Mouse (Mus musculus): ENCODE results near the gene Gm7347. TPM values are rescaled to one million over a fixed set of nuclear protein-coding genes. Genes with fewer than 3 reads are reported as not detected.

Gm7347 gene
- polyA plus RNA-seq, 1 experiment from 2014 or later, result not detected

Other genes with a start within 250 kb of the Gm7347 start
- gene Gm21663, start 116.2 kb downstream of the Gm7347 start, polyA plus RNA-seq (2015; fragmentation: Nextera tagmentation; extraction: Ambion mirVana), result not detected in 2 replicates
- gene Gm21671, start 104.2 kb downstream of the Gm7347 start, polyA plus RNA-seq (2015; fragmentation: Nextera tagmentation; extraction: Ambion mirVana), result 0.07 TPM in 1 of 2 replicates, not detected in the other
- gene Gm21680, start 85.9 kb downstream of the Gm7347 start, polyA plus RNA-seq (2015; fragmentation: Nextera tagmentation; extraction: Ambion mirVana), result 0.08 and 0.09 TPM in 2 replicates
- 0.13 and 0.24 TPM in 2 replicates for gene Gm21698, start 69.9 kb downstream of the Gm7347 start, polyA plus RNA-seq (2015; fragmentation: Nextera tagmentation; extraction: Ambion mirVana)
- gene Gm1979, start 53.8 kb downstream of the Gm7347 start, polyA plus RNA-seq (2015; fragmentation: Nextera tagmentation; extraction: Ambion mirVana), result 0.24 TPM in 1 of 2 replicates, not detected in the other
- not detected in 2 replicates for gene Gm5862, start 35.7 kb downstream of the Gm7347 start, polyA plus RNA-seq (2015; fragmentation: Nextera tagmentation; extraction: Ambion mirVana)
- 0.12 and 0.16 TPM in 2 replicates for gene Speer4a, start 19.0 kb downstream of the Gm7347 start, polyA plus RNA-seq (2015; fragmentation: Nextera tagmentation; extraction: Ambion mirVana)
- not detected in 2 replicates for gene Gm10471, start 30.7 kb upstream of the Gm7347 start, polyA plus RNA-seq (2015; fragmentation: Nextera tagmentation; extraction: Ambion mirVana)
- gene 5031410I06Rik, start 46.8 kb upstream of the Gm7347 start, polyA plus RNA-seq (2015; fragmentation: Nextera tagmentation; extraction: Ambion mirVana), result not detected in 2 replicates
- gene Gm10220, start 62.8 kb upstream of the Gm7347 start, polyA plus RNA-seq (2015; fragmentation: Nextera tagmentation; extraction: Ambion mirVana), result 0.16 TPM in 1 of 2 replicates, not detected in the other
- gene Gm7361, start 199.1 kb upstream of the Gm7347 start, polyA plus RNA-seq (2015; fragmentation: Nextera tagmentation; extraction: Ambion mirVana), result 0.31 TPM in 1 of 2 replicates, not detected in the other